Mouse (Mus musculus) olfactory bulb, adult 2 months (tissue): Measurements from ENCODE around the gene Opcml.

Experiments used
- CTCF ChIP-seq: fragments of 200-500 bp; IDR thresholded peaks from 2 replicates; pipeline ENCODE4 v1.5.1; 2012; ENCODE audit warnings: low read depth, mild to moderate bottlenecking, low read length, moderate library complexity; ENCODE audit not compliant: insufficient read depth
- POLR2A ChIP-seq: fragments of 200-500 bp; IDR thresholded peaks from 2 replicates; pipeline ENCODE4 v1.6.1; 2012; ENCODE audit warnings: mild to moderate bottlenecking, low read depth, low read length, moderate library complexity; ENCODE audit not compliant: insufficient read depth

DNA sequence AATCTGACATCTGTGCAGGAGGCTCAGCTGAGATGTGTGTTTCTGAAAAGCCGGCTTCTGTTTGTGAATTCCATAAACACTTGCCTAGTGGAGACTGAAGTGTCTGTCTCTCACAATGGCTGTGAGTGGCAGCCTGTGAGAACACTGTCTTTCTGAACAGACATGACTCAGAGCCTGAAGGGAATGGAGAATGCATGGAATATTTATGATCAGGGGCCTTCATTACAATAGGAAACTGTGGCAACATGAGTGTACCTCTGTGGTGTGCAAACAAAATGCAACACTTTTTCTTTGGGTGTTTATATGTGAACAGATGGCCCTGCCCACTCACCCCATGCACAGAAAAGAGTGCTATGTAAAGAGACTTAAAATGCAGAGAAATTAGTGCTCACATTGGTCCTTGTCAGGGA, 947.9 kb downstream of the Opcml start:
- TF ChIP-seq CTCF, result no peak
- TF ChIP-seq POLR2A, result no peak
